Mouse (Mus musculus): ENCODE measurements around the gene Gsto2. TPM values are rescaled to one million over a fixed set of nuclear protein-coding genes. Genes with fewer than 3 reads are reported as not detected.

Gsto2 gene
- polyA plus RNA-seq, 1 experiment = 0.97 TPM

DNA sequence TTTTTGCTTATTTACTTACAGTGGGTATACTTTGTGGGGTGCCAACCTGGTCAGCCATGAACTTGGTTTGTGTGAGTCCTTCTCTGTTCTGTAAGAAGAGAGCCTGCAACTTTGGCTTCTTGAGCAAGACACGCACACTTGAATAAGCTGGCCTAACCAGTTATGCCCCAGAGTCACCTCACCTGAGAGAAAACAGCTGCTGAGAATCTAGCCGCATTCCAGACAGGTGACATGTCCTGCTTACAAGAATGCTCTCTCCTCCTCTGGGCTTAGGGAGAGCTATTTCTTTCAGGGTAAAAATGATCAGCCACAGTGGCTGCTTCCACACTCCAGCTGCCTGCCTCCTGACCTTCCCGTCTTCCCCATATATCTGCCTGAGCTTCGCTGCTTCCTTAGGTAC, 63.7 kb downstream of the Gsto2 start:
- no peak for TF ChIP-seq CTCF (IDR thresholded peaks at IDR 0.05; ENCODE audit: low read depth, low read length)
- no peak for TF ChIP-seq POLR2A (IDR thresholded peaks at IDR 0.05; ENCODE audit: borderline replicate concordance, low read depth, low read length)
- H3K27ac ChIP-seq (ENCODE audit: insufficient read depth, low read depth, low read length) = no peak overlapping the region
- H3K4me3 ChIP-seq (ENCODE audit: insufficient read depth, low read length) = no peak overlapping the region
- no peaks in the 10 kb centered on the region for H3K4me1 ChIP-seq (ENCODE audit: control insufficient read depth, insufficient read depth, low read length)

DNA sequence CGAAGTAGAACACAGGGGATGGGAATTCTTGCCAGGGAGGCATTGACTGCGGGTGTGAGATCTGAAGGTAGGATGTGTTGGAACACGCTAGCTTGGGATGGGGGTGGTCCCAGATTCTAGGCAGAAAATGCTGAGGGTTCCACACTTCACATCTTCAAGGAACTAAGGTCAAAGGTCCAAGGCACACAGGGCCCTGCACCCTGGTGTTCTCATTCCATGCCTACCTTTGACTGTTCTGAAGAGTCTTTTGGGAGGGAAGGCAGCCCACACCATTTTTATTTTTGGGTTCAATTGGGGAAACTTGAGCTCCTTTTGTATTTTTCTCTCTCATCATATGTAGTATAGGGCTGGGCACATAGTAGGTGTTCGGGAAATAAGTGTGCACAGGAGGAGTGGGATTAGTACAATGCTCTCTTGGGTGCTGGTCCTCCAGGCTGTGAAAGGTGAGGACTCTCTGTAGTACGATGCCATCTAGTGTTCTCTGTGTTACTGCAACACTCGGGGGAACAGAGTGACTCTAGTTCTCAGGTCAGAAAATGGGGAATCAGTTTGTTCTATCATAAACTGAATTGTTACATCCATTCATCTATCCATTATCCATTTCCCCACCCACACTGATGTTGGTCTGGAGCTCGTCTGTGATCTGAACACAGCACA, 66.8 kb downstream of the Gsto2 start:
- no peak overlapping the region for H3K27ac ChIP-seq (ENCODE audit: insufficient read depth, low read depth, low read length)
- peaks cover 7% of the 10 kb centered on the region for H3K4me1 ChIP-seq (ENCODE audit: control insufficient read depth, insufficient read depth, low read length)
- TF ChIP-seq CTCF (IDR thresholded peaks at IDR 0.05; ENCODE audit: low read depth, low read length) = no peak
- no peak for TF ChIP-seq POLR2A (IDR thresholded peaks at IDR 0.05; ENCODE audit: borderline replicate concordance, low read depth, low read length)
- no peak overlapping the region for H3K4me3 ChIP-seq (ENCODE audit: insufficient read depth, low read length)

DNA sequence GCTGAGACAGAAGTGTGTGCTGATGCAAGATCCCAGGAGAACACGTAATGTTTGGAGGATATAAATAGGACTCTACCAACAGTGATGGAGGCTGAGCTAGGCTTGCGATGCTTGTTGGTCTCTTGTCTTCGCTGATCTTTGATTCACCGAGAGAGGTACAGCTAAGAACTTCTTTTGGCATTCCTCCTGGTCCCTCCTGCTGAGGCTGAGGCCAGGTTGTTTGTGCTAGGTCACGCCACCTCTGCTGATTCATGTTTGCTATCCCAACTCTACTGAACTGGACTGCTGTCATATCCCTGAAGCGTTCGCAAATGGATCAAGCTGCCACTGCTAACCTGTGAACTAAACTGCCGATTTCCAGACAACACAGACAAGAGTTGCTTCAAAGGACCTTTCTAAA, 68.8 kb downstream of the Gsto2 start:
- H3K4me1 ChIP-seq (ENCODE audit: control insufficient read depth, insufficient read depth, low read length) = peaks cover 7% of the 10 kb centered on the region
- no peak overlapping the region for H3K27ac ChIP-seq (ENCODE audit: insufficient read depth, low read depth, low read length)
- TF ChIP-seq CTCF (IDR thresholded peaks at IDR 0.05; ENCODE audit: low read depth, low read length) (no peak), POLR2A (IDR thresholded peaks at IDR 0.05; ENCODE audit: borderline replicate concordance, low read depth, low read length) (no peak)
- H3K4me3 ChIP-seq (ENCODE audit: insufficient read depth, low read length) = no peak overlapping the region

DNA sequence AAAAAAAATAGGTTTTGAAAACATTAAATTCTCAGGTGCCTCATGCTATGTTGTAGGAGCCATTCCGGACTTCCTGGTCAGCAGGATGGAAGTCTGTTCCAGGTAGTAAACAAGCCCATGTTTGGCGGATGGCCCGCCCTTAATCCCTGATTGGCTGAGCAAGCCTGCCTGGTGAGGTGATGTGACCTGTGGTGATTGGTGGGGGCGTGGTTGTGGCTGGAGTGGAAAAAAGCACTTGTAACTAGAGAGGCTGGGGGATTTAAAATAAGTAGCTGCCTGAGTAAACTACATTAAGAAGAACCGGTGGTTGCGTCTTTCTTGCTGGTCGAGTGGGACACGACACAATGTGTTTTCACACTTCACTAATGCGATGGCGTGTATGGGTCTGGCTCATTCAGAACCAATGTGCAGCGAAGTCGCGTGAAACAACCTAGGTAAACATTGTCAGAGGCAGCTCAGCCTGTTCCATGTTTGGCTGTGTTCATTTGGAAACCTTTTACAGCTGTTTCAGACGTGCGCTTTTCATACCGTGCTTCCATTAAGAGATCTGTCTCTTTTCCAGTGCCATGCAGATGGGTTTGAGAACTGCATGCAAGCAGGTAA, 69.4 kb downstream of the Gsto2 start:
- H3K4me1 ChIP-seq (ENCODE audit: control insufficient read depth, insufficient read depth, low read length) = peaks cover 7% of the 10 kb centered on the region
- no peak overlapping the region for H3K27ac ChIP-seq (ENCODE audit: insufficient read depth, low read depth, low read length)
- no peak for TF ChIP-seq CTCF (IDR thresholded peaks at IDR 0.05; ENCODE audit: low read depth, low read length)
- TF ChIP-seq POLR2A (IDR thresholded peaks at IDR 0.05; ENCODE audit: borderline replicate concordance, low read depth, low read length) = no peak
- H3K4me3 ChIP-seq (ENCODE audit: insufficient read depth, low read length) = no peak overlapping the region

DNA sequence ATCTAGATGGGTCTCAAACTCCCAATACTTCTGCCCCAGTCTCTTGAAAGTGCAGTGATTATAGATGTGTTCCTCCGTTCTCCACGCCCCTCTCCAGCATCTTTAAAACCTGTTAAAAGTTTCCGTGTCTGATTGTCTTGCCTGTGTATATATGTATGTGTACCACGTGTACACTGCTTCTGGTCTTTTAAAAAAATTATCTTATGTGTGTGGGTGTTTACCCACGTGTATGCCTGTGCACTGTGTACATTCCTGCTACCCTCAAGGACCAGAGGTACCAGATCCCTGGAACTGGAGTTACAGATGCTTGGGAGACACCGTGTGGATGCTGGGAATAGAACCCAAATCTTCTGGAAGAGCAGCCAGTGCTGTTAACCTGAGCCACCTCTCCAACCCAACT, 70.2 kb downstream of the Gsto2 start:
- Histone ChIP-seq H3K27ac (ENCODE audit: insufficient read depth, low read depth, low read length) (no peak overlapping the region), H3K4me1 (ENCODE audit: control insufficient read depth, insufficient read depth, low read length) (peaks cover 7% of the 10 kb centered on the region), H3K4me3 (ENCODE audit: insufficient read depth, low read length) (no peak overlapping the region)
- no peak for TF ChIP-seq POLR2A (IDR thresholded peaks at IDR 0.05; ENCODE audit: borderline replicate concordance, low read depth, low read length)
- TF ChIP-seq CTCF (IDR thresholded peaks at IDR 0.05; ENCODE audit: low read depth, low read length) = no peak

Other genes starting within 250 kb of the Gsto2 start
- gene Col17a1, start 173.4 kb upstream of the Gsto2 start, polyA plus RNA-seq (2012; ENCODE audit: insufficient read depth, insufficient read length, missing spikeins) = not detected in 2 replicates
- gene Sfr1, start 133.9 kb upstream of the Gsto2 start, polyA plus RNA-seq (2012; ENCODE audit: insufficient read depth, insufficient read length, missing spikeins) = 105 and 108 TPM in 2 replicates
- 137 and 156 TPM in 2 replicates for gene Gsto1, start 10.6 kb upstream of the Gsto2 start, polyA plus RNA-seq (2012; ENCODE audit: insufficient read depth, insufficient read length, missing spikeins)
- 0.25 TPM in 1 of 2 replicates, not detected in the other for gene Cfap43, start 53.8 kb downstream of the Gsto2 start, polyA plus RNA-seq (2012; ENCODE audit: insufficient read depth, insufficient read length, missing spikeins)
- gene Itprip, start 53.8 kb downstream of the Gsto2 start, polyA plus RNA-seq (2012; ENCODE audit: insufficient read depth, insufficient read length, missing spikeins) = 7.9 and 8.3 TPM in 2 replicates
- not detected in 2 replicates for gene Cfap58, start 72.1 kb downstream of the Gsto2 start, polyA plus RNA-seq (2012; ENCODE audit: insufficient read depth, insufficient read length, missing spikeins)